Mouse (Mus musculus) stomach, embryonic 15.5 days (tissue): ENCODE data around the gene Gys1. TPM values are rescaled to one million over a fixed set of nuclear protein-coding genes. Genes with fewer than 3 reads are reported as not detected.
"Not testable (repeated sequence)": the region's sequence is repeated elsewhere in the genome, so short reads cannot be mapped to it uniquely, and the experiment has no call there.

ENCODE experiments used
- ATAC-seq: fragments of 200-750 bp; cut with Nextera tagmentation; 2 replicates; pipeline ENCODE4 v1.8.0; 2017; ENCODE audit warnings: low read depth, moderate number of reproducible peaks, moderate TSS enrichment; ENCODE audit not compliant: insufficient read depth, low FRiP score
- H3K27ac ChIP-seq: fragments of 300-500 bp; sonication (generic); 2 replicates; pipeline ENCODE4 v1.5.1; 2015; ENCODE audit warnings: mild to moderate bottlenecking, inconsistent platforms
- H3K27me3 ChIP-seq: fragments of 300-500 bp; sonication (generic); replicated peaks from 2 replicates; pipeline ENCODE4 v1.6.1; 2015; ENCODE audit warnings: inconsistent platforms
- H3K36me3 ChIP-seq: fragments of 300-500 bp; sonication (generic); 2 replicates; pipeline ENCODE4 v1.6.1; 2015; ENCODE audit warnings: inconsistent platforms
- H3K4me1 ChIP-seq: fragments of 300-500 bp; sonication (generic); 2 replicates; pipeline ENCODE4 v1.6.1; 2015; ENCODE audit warnings: inconsistent platforms
- H3K4me2 ChIP-seq: fragments of 300-500 bp; sonication (generic); 2 replicates; pipeline ENCODE4 v1.6.1; 2015; ENCODE audit warnings: mild to moderate bottlenecking, inconsistent platforms
- H3K4me3 ChIP-seq: fragments of 300-500 bp; sonication (generic); replicated peaks from 2 replicates; pipeline ENCODE4 v1.5.1; 2015; ENCODE audit warnings: inconsistent platforms
- H3K9ac ChIP-seq: fragments of 300-500 bp; sonication (generic); 2 replicates; pipeline ENCODE4 v1.6.1; 2015; ENCODE audit warnings: inconsistent platforms
- H3K9me3 ChIP-seq: fragments of 300-500 bp; sonication (generic); 2 replicates; pipeline ENCODE4 v1.6.1; 2016; ENCODE audit warnings: inconsistent platforms
- WGBS: fragments of 180-500 bp; shearing (Covaris S2); methylation state at CpG from one replicate; pipeline ENCODE4 v1.1.7; 2015; 5-methylcytosine and 5-hydroxymethylcytosine counted together
- polyA plus RNA-seq: library from polyadenylated mRNA; unstranded; fragments of >200 nt; fragmentation: Nextera tagmentation; extraction: Ambion mirVana; gene quantifications from 2 replicates; pipeline ENCODE4 v1.2.1, GENCODE M21; 2015

Gene Gys1
- 34.3 and 37.7 TPM in 2 replicates for polyA plus RNA-seq

DNA sequence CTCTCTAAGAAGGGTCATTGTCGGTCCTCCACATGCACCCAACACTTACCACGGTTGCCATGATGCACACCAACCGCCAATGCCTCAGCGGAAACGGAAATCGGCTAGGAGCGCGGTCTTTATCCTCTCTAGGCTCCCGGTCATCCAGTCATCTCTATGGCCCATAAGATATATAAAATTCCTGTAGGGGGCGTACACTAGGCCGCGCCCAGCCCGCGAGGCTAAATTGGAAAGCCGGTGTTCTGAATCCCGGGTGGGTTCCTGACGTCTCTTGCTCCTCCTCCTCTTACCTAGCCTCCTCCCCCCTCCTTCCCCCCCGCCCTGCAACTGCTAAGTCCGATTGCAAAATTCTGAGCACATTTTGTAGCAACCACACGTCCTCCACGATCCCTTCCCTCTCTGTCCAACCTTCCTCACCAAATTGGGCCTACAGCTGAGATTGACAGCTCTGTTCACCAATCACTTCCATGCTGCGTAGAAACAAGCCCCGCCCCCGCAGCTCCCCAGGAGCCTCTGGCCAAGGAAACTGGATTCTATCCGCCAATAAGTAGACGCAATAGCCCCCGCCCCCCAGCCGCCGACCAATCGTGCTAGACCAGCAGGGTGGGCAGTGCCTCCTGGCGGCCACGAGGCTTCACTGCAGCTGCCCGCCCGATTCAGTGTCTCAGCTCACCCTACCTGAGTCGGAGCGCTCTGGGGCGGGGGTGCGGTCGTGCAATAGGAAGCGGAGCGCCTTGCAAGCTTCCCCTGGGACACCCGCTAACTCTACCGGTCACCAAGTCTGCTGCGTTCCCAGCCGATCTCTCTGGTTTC is at the start of gene Gys1:
Gene Gys1 (plus strand): TSS at position 642 of the 813 bp plus-strand sequence.
- H3K4me2 ChIP-seq: peak within 1 kb of the TSS; percentile 85
- WGBS: under 1% methylated on average over 45 of the region's 45 CpGs
- ATAC-seq: peak; percentile 97
- peak within 1 kb of the TSS; percentile 85 for H3K9ac ChIP-seq
- peaks cover 16% of the 10 kb centered on the region for H3K36me3 ChIP-seq
- H3K27ac ChIP-seq: peak within 1 kb of the TSS; percentile 89
- H3K4me1 ChIP-seq: peaks cover 39% of the 10 kb centered on the region
- H3K9me3 ChIP-seq: no peaks in the 10 kb centered on the region
- H3K27me3 ChIP-seq: no peaks in the 10 kb centered on the region
- H3K4me3 ChIP-seq: peak within 1 kb of the TSS; percentile 89

DNA sequence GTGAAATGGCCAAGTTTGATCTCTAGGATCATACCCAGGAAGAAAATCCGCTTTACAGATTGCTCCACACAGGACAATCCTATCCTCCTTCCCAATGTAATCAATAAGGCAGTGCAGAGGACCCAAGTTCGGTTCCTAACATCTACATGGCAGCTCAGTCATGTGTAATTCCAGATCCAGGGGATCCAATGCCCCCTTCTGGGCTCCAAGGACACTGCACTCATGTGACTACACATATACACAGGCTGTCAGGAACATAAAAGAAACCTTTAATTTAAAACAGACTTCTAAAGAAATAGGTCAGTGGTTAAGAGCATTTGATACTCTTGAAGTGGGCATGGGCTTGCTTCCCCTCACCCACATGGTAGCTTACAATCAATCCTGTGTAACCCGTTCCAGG is 48.6 kb upstream of the Gys1 start:
- Histone ChIP-seq H3K4me1 (no peaks in the 10 kb centered on the region), H3K27me3 (no peaks in the 10 kb centered on the region), H3K9me3 (no peaks in the 10 kb centered on the region), H3K36me3 (peaks cover 80% of the 10 kb centered on the region), H3K9ac (no peak overlapping the region), H3K27ac (no peak overlapping the region), H3K4me3 (no peak overlapping the region), H3K4me2 (no peak overlapping the region)
- ATAC-seq: no peak
- 92% methylated on average over 3 of the region's 3 CpGs for WGBS

DNA sequence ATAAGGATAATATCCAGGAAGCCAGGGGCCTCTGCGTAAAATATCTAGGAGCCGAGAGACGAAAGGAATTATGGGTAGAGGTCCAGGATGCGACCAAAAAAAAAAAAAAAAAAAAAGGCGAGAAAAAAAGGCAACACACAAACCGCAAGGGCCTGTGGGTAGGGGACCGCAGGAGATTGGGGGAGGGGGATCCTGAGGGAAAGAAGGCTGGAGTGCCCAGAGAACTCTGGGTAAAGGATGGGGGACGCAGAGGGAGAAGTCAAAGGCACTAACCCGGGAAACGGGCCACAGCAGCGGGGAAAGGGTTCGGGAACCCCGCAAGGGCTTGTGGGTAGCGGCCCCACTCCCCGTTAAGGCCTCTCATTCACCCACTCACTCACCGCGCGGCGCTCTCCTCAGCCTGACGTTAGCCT is 39.5 kb upstream of the Gys1 start:
- 0% methylated on average over 17 of the region's 20 CpGs for WGBS
- Histone ChIP-seq H3K9me3 (no peaks in the 10 kb centered on the region), H3K4me2 (peak overlapping the region; percentile 89), H3K4me1 (peaks cover 11% of the 10 kb centered on the region), H3K36me3 (peaks cover 21% of the 10 kb centered on the region; the same call in 1 of the 2 replicates), H3K4me3 (peak overlapping the region; percentile 86), H3K27ac (peak overlapping the region; percentile 98), H3K27me3 (no peaks in the 10 kb centered on the region), H3K9ac (peak overlapping the region; percentile 72)
- ATAC-seq: peak; percentile 67

DNA sequence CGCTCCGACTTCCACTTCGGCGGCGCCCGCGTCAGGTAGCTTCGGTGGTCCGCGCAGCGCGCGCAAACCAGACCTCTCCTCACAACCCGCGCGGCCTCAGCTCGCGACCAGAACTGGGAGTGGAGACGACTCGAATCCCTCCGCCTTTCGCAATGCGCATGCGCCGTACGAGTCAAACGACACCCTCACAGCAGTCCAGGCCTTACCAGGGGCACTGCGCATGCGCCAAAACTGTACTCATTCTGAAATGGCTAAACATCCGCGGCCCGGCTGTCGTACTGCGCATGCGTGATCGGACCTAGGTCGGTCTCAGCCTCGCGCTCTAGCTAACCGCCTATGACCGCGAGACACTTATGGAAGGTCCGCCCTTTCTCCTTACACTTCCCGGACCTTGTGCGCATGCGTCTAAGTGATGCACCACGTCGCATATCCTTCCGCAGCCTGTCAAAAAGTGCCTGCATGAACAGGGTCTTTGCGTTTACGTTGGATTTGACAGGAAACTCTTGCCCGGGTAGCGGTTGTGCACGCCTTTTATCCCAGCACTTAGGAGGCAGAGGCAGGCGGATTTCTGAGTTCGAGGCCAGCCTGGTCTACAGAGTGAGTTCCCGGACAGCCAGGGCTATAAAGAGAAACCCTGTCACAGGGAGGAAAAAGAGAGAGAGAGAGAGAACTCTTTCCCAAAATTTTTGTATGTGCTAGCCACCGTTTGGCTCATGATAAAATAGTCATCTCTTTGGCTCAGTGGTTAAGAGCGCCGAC is 38.9 kb upstream of the Gys1 start, which contains the start of gene Snrnp70:
Gene Snrnp70 (minus strand): TSS at position 165 of the 759 bp plus-strand sequence.
- ATAC-seq: peak; percentile 97
- peak within 1 kb of the TSS; percentile 98 for H3K27ac ChIP-seq
- peak within 1 kb of the TSS; percentile 89 for H3K4me2 ChIP-seq
- peaks cover 11% of the 10 kb centered on the region for H3K4me1 ChIP-seq
- peaks cover 17% of the 10 kb centered on the region; the same call in 1 of the 2 replicates for H3K36me3 ChIP-seq
- under 1% methylated on average over 60 of the region's 60 CpGs for WGBS
- H3K27me3 ChIP-seq: no peaks in the 10 kb centered on the region
- H3K4me3 ChIP-seq: peak within 1 kb of the TSS; percentile 86
- H3K9me3 ChIP-seq: no peaks in the 10 kb centered on the region
- H3K9ac ChIP-seq: peak within 1 kb of the TSS; percentile 72

DNA sequence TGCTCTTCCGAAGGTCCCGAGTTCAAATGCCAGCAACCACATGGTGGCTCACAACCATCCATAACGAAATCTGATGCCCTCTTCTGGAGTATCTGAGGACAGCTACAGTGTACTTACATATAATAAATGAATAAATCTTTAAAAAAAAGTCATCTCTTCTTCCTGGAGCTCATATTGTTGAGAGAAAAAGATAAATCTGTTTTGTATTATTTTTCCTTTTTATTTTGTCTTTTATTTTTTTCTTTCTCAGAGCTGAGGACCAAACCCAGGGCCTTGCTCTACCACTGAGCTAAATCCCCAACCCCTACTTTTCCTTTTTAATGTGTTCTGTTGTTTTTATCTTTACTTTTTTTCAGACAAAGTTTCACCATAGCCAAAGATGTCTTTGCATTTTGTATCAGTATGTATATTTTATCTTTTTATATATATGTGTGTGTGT is 38.3 kb upstream of the Gys1 start:
- H3K4me2 ChIP-seq: peak overlapping the region; percentile 57
- H3K9ac ChIP-seq, H3K27me3 ChIP-seq, H3K9me3 ChIP-seq: not testable (repeated sequence)
- H3K36me3 ChIP-seq: peaks cover 14% of the 10 kb centered on the region; the same call in 1 of the 2 replicates
- peak overlapping the region; percentile 86 for H3K4me3 ChIP-seq
- 2% methylated on average over 3 of the region's 3 CpGs for WGBS
- H3K27ac ChIP-seq: peak overlapping the region; percentile 83
- ATAC-seq: 0 out of 2 replicates have a peak, but pooled peaks have one; percentile 24
- H3K4me1 ChIP-seq: peaks cover 11% of the 10 kb centered on the region

DNA sequence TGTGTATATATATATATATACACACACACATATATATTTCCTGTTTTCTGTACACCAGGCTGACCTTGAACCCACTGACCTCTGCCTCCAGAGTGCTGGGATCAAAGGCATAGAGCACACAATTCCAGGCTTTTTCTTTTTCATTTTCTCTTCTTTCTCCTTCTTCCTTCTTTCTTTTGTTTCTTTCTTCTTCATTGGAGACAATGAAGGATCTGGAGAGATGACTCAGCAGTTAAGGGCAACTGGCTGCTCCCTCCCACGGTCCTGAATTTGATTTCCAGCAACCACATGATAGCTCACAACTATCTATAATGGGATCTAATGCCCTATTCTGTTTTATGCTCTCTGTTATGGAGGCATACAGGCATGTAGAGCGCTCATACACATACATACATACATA is 37.9 kb upstream of the Gys1 start:
- H3K27me3 ChIP-seq: no peaks in the 10 kb centered on the region
- H3K36me3 ChIP-seq: peaks cover 10% of the 10 kb centered on the region; the same call in 1 of the 2 replicates
- no peak overlapping the region for H3K9ac ChIP-seq
- H3K27ac ChIP-seq: no peak overlapping the region
- H3K9me3 ChIP-seq: no peaks in the 10 kb centered on the region
- no peak for ATAC-seq
- WGBS: 71% methylated on average over 2 of the region's 2 CpGs
- H3K4me2 ChIP-seq: no peak overlapping the region
- no peak overlapping the region for H3K4me3 ChIP-seq
- H3K4me1 ChIP-seq: peaks cover 11% of the 10 kb centered on the region

DNA sequence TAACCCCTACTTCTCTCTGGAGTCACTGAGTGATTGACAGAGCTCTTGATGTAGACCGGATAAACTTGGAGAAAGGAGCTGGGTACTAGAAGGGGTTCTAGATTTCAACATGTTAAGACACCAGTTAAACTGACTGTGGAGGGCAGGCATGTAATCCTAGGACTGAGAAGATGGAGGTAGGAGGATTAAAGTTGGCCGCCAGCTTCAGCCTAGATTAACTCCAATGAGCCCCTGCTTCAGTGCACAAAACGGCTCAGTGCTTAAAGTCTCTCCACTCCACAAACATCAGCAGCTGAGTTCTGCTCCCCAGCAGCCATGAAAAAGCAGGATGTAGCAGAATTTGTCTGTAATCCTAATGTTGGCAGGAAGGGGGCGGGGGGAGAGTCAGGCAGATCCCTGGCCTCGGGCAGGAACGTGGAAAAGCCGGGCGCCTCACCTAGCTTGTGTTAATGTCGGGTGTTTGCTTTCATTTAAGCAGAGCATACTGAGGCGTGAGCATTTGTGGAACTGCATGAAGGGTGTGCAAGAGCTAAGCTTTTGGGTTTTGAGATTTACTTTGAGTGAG is 33.0 kb upstream of the Gys1 start:
- H3K27ac ChIP-seq: no peak overlapping the region
- peaks cover 15% of the 10 kb centered on the region for H3K27me3 ChIP-seq
- no peaks in the 10 kb centered on the region for H3K36me3 ChIP-seq
- H3K9ac ChIP-seq: no peak overlapping the region
- H3K4me2 ChIP-seq: no peak overlapping the region
- H3K4me1 ChIP-seq: peaks cover 13% of the 10 kb centered on the region
- 67% methylated on average over 10 of the region's 10 CpGs for WGBS
- no peak for ATAC-seq
- no peaks in the 10 kb centered on the region for H3K9me3 ChIP-seq
- H3K4me3 ChIP-seq: no peak overlapping the region

DNA sequence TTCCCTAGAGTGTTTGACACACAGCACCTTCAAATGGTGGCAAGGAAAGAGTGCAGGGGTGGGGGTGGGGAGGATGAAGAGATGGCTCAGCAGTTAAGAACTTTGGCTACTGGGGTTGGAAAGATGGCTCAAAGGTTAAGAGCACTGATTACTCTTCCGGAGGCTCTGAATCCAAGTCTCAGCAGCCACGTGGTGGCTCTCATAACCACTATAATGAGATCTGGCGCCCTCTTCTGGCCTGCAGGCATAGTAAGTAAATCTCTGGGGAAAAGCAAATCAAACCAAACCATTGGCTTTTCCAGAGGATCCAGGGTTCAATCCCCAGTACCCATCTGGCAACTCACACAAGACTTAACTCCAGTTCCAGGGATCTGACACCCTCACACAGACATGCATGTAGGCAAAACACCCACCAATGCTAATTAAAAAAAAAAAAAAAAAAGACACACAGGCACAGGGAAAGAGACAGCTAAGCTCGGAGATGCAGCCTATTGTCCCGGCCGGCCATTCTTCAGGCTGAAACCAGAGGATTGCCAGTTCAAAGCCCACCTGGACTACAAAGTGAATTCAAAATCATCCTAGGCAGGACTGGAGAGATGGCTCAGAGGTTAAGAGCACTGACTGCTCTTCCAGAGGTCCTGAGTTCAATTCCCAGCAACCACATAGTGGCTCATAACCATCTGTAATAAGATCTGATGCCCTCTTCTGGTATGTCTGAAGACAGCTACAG is 30.9 kb upstream of the Gys1 start:
- Histone ChIP-seq H3K9ac (no peak overlapping the region), H3K9me3 (no peaks in the 10 kb centered on the region), H3K4me2 (no peak overlapping the region), H3K27me3 (peaks cover 36% of the 10 kb centered on the region), H3K4me3 (no peak overlapping the region), H3K27ac (no peak overlapping the region), H3K36me3 (no peaks in the 10 kb centered on the region), H3K4me1 (peaks cover 16% of the 10 kb centered on the region)
- ATAC-seq: no peak
- 39% methylated on average over 6 of the region's 6 CpGs for whole genome bisulfite sequencing

DNA sequence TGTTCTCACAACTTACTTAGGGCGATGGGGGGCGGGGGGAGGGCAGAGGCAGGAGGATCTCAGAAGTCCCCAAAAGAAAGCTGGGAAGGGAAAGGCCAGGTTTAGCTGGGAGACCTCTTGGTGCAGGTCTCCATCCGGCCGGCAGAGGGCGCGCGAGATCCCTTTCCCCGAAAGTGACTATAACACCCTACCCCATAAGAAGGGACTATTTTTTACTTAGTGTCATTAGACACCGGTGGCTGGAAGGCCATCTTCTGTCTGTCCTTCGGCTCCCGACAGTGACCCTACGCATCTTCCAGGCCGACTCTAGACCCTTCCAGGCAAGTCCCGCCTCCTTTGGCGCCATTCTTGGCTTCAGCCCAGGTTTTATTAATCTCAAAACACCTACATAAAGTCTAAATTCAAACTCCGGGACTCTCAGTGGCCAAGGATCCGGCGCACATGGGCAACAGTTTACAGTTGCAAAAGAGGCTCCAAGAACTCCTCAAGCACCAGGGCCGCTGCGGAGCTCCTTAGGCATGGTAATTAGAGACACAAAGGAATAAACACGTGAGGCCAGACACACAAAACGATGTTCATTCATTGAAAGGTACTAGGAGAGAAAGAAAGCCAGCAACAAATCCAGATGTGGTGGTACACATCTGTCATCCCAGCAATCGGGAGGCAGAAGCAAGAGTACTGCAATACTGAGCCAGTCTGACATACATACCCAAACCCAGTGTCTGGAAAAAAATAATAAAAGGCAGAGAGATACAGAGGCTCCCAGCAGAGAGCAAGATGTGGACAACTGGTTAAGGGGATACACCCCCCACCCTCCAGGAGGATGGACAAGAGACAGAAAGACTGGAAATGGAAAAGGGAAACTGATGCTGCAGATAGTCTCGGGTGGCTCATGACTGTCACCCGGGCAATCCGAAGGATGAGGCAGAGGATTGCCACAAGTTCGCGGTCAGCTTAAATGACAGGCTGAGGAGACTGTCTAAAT is 29.3 kb upstream of the Gys1 start, which contains the start of gene Kcna7:
Gene Kcna7 (plus strand): TSS at position 563 of the 985 bp plus-strand sequence.
- Histone ChIP-seq H3K4me3 (peak within 1 kb of the TSS; percentile 41), H3K4me1 (peaks cover 16% of the 10 kb centered on the region), H3K27ac (no peak within 1 kb of the TSS), H3K36me3 (no peaks in the 10 kb centered on the region), H3K9ac (no peak within 1 kb of the TSS; the same call in 1 of the 2 replicates), H3K4me2 (peak within 1 kb of the TSS; percentile 76), H3K27me3 (peaks cover 51% of the 10 kb centered on the region), H3K9me3 (no peaks in the 10 kb centered on the region)
- WGBS: 12% methylated on average over 28 of the region's 28 CpGs
- peak; percentile 38; the same call in 1 of the 2 replicates for ATAC-seq
